18 mouse cellular contexts compared by ENCODE assay signal in the genomic region with DNA sequence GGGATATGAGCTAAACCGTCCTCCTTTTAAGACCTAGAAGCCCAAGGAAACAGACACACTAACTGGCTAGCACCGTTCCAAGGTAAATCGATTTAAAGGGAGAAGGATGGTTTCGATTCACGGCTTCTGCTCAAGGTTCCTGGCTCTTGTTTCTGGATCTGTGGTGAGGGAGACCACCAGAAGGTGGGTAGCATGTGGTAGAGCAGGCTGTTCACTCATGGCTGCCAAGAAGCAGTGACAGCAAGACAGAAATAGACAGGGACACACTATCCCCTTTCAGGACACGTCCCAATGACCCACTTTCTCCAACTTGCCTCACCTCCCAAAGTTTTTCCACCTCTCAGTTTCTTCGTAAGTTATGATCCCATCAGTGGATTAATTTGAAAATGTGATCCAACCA. TPM values are rescaled to one million over a fixed set of nuclear protein-coding genes. Genes with fewer than 3 reads are reported as not detected.
"Had no signal": no experiment of that assay in that cellular context is flagged by ENCODE, and none has a peak within 500 bp of the region (broad histone marks: within the 10 kb centered on the region; RNA-seq: fewer than 3 reads in every experiment).

No protein-coding gene starts in this region.

- H3K4me3 ChIP-seq: layer of hippocampus, adult 2 months; limb, embryonic 13.5 days; liver, embryonic 15.5 days; megakaryocyte, embryonic 14.5 days; midbrain, embryonic 15.5 days; neural tube, embryonic 12.5 days had no signal

- H3K9ac ChIP-seq: limb, embryonic 13.5 days; liver, embryonic 15.5 days; midbrain, embryonic 15.5 days; neural tube, embryonic 12.5 days had no signal

- H3K27ac ChIP-seq: layer of hippocampus, adult 2 months; limb, embryonic 13.5 days; liver, embryonic 15.5 days; midbrain, embryonic 15.5 days; neural tube, embryonic 12.5 days had no signal

- H3K4me2 ChIP-seq: limb, embryonic 13.5 days; liver, embryonic 15.5 days; midbrain, embryonic 11.5 days; midbrain, embryonic 15.5 days; neural tube, embryonic 12.5 days had no signal

- DNase-seq: kidney, adult 8-10 months; kidney, postnatal 25 days; left cerebral cortex, postnatal 4 days; lung, adult 2 months; lung, postnatal 10 days; lung, postnatal 4 days; right cerebral cortex, postnatal 25 days; thymus, adult 18-20 months; thymus, postnatal 14 days had no signal

- H3K4me1 ChIP-seq: midbrain, embryonic 15.5 days; neural tube, embryonic 12.5 days had no signal

- H3K36me3 ChIP-seq: limb, embryonic 13.5 days; liver, embryonic 15.5 days; midbrain, embryonic 15.5 days; neural tube, embryonic 12.5 days had no signal

- H3K9me3 ChIP-seq: limb, embryonic 13.5 days; liver, embryonic 15.5 days; midbrain, embryonic 15.5 days; neural tube, embryonic 12.5 days had no signal

- H3K27me3 ChIP-seq: midbrain, embryonic 15.5 days; neural tube, embryonic 12.5 days had no signal

- ATAC-seq: intestine, postnatal 0 days; midbrain, embryonic 15.5 days had no signal

RNA-seq across cellular contexts. Expression of a gene that starts 46.6 kb away (rescaled TPM):
- polyA plus RNA-seq: small intestine, adult 2 months had no signal
